Mouse (Mus musculus): ENCODE measurements at regions not wholly inside any gene's neighbourhood (a gene's known extent, or its start where the extent isn't known, plus 50 kb on each side); places are given as distances from the start of the nearest gene placed in this dataset.

DNA sequence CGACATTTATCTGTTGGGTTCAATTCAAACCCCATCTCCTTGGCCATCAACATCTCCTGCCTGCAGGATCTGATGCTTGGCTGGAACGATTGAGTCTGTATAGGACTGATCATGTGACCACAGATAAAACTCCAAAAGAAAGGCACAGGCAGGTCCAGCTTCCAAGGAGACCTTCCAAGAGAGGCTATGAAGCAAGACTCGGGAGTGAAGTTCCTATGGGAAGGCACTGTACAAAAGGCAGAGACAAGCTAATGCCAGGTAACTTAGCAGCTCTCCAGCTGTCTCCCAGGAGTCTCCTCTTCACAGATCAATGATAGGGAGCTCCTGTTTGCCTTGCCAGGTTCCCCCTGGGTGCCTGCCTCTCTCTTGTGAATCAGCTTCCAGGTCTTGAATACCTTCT lies 528.2 kb upstream of the Adamts16 start:
- TF ChIP-seq CTCF (IDR thresholded peaks at IDR 0.05; ENCODE audit: low read depth) (no peak), EP300 (optimal IDR thresholded peaks at IDR 0.05) (no peak)
